Mouse (Mus musculus): Measurements from ENCODE around the gene Stat2. TPM values are rescaled to one million over a fixed set of nuclear protein-coding genes. Genes with fewer than 3 reads are reported as not detected.

The Stat2 gene
- polyA plus RNA-seq, 1 experiment = 34.4 TPM

GRCm38 (mm10) chr10:128232420-128232985 is 37.9 kb upstream of the Stat2 start:
- TF ChIP-seq CTCF (IDR thresholded peaks at IDR 0.05; ENCODE audit: insufficient read depth, low read length) (peak; percentile 59), POLR2A (IDR thresholded peaks at IDR 0.05; ENCODE audit: borderline replicate concordance, extremely low read depth, low read depth, low read length) (no peak)
- no peaks in the 10 kb centered on the region for H3K4me1 ChIP-seq (ENCODE audit: control insufficient read depth, insufficient read depth, low read length)
- peak; percentile 51 for DNase-seq
- peak overlapping the region; percentile 96 for H3K4me3 ChIP-seq (replicated peaks; ENCODE audit: extremely low read depth, low read depth, low read length)
- under 1% methylated on average over 14 of the region's 14 CpGs for WGBS

- TF ChIP-seq POLR2A (IDR thresholded peaks at IDR 0.05; ENCODE audit: borderline replicate concordance, extremely low read depth, low read depth, low read length) = no peak
- no peak for TF ChIP-seq CTCF (IDR thresholded peaks at IDR 0.05; ENCODE audit: insufficient read depth, low read length)
- DNase-seq = no peak
- WGBS = 79% methylated on average over 4 of the region's 4 CpGs
Observed at GRCm38 (mm10) chr10:128236321-128236720, 34.0 kb upstream of the Stat2 start.

GRCm38 (mm10) chr10:128237807-128238480 is 32.4 kb upstream of the Stat2 start:
- no peak for DNase-seq

More at GRCm38 (mm10) chr10:128236321-128236720, 34.0 kb upstream of the Stat2 start:
- no peak overlapping the region for H3K4me3 ChIP-seq (replicated peaks; ENCODE audit: extremely low read depth, low read depth, low read length)
- H3K4me1 ChIP-seq (ENCODE audit: control insufficient read depth, insufficient read depth, low read length) = no peaks in the 10 kb centered on the region

GRCm38 (mm10) chr10:128239140-128239539 is 31.2 kb upstream of the Stat2 start:
- 91% methylated on average over 4 of the region's 4 CpGs for whole genome bisulfite sequencing
- Histone ChIP-seq H3K4me1 (ENCODE audit: control insufficient read depth, insufficient read depth, low read length) (no peaks in the 10 kb centered on the region), H3K4me3 (replicated peaks; ENCODE audit: extremely low read depth, low read depth, low read length) (no peak overlapping the region)
- no peak for DNase-seq
- TF ChIP-seq CTCF (IDR thresholded peaks at IDR 0.05; ENCODE audit: insufficient read depth, low read length) (no peak), POLR2A (IDR thresholded peaks at IDR 0.05; ENCODE audit: borderline replicate concordance, extremely low read depth, low read depth, low read length) (no peak)

More at GRCm38 (mm10) chr10:128237807-128238480, 32.4 kb upstream of the Stat2 start:
- H3K4me1 ChIP-seq (ENCODE audit: control insufficient read depth, insufficient read depth, low read length) = no peaks in the 10 kb centered on the region
- WGBS = 56% methylated on average over 15 of the region's 15 CpGs
- no peak for TF ChIP-seq POLR2A (IDR thresholded peaks at IDR 0.05; ENCODE audit: borderline replicate concordance, extremely low read depth, low read depth, low read length)
- TF ChIP-seq CTCF (IDR thresholded peaks at IDR 0.05; ENCODE audit: insufficient read depth, low read length) = no peak
- no peak overlapping the region for H3K4me3 ChIP-seq (replicated peaks; ENCODE audit: extremely low read depth, low read depth, low read length)

GRCm38 (mm10) chr10:128240131-128240530 is 30.2 kb upstream of the Stat2 start:
- 86% methylated on average over 18 of the region's 18 CpGs for WGBS
- TF ChIP-seq POLR2A (IDR thresholded peaks at IDR 0.05; ENCODE audit: borderline replicate concordance, extremely low read depth, low read depth, low read length) (no peak), CTCF (IDR thresholded peaks at IDR 0.05; ENCODE audit: insufficient read depth, low read length) (no peak)

GRCm38 (mm10) chr10:128243252-128243651 is 27.1 kb upstream of the Stat2 start:
- 73% methylated on average over 8 of the region's 8 CpGs for WGBS

More at GRCm38 (mm10) chr10:128240131-128240530, 30.2 kb upstream of the Stat2 start:
- no peak for DNase-seq
- H3K4me1 ChIP-seq (ENCODE audit: control insufficient read depth, insufficient read depth, low read length) = no peaks in the 10 kb centered on the region
- no peak overlapping the region for H3K4me3 ChIP-seq (replicated peaks; ENCODE audit: extremely low read depth, low read depth, low read length)

GRCm38 (mm10) chr10:128244121-128244520 is 26.2 kb upstream of the Stat2 start:
- 0 out of 2 replicates have a peak, but pooled peaks cover 2% of the 10 kb centered on the region for H3K4me1 ChIP-seq (ENCODE audit: control insufficient read depth, insufficient read depth, low read length)
- WGBS = 91% methylated on average over 15 of the region's 15 CpGs
- no peak overlapping the region for H3K4me3 ChIP-seq (replicated peaks; ENCODE audit: extremely low read depth, low read depth, low read length)
- DNase-seq = no peak
- no peak for TF ChIP-seq POLR2A (IDR thresholded peaks at IDR 0.05; ENCODE audit: borderline replicate concordance, extremely low read depth, low read depth, low read length)
- no peak for TF ChIP-seq CTCF (IDR thresholded peaks at IDR 0.05; ENCODE audit: insufficient read depth, low read length)

More at GRCm38 (mm10) chr10:128243252-128243651, 27.1 kb upstream of the Stat2 start:
- H3K4me1 ChIP-seq (ENCODE audit: control insufficient read depth, insufficient read depth, low read length) = 0 out of 2 replicates have a peak, but pooled peaks cover 2% of the 10 kb centered on the region
- H3K4me3 ChIP-seq (replicated peaks; ENCODE audit: extremely low read depth, low read depth, low read length) = no peak overlapping the region
- TF ChIP-seq POLR2A (IDR thresholded peaks at IDR 0.05; ENCODE audit: borderline replicate concordance, extremely low read depth, low read depth, low read length) (no peak), CTCF (IDR thresholded peaks at IDR 0.05; ENCODE audit: insufficient read depth, low read length) (no peak)
- DNase-seq = no peak

GRCm38 (mm10) chr10:128247020-128247732 is 23.2 kb upstream of the Stat2 start:
- H3K4me3 ChIP-seq (replicated peaks; ENCODE audit: extremely low read depth, low read depth, low read length) = peak overlapping the region; percentile 60
- 54% methylated on average over 17 of the region's 17 CpGs for WGBS
- TF ChIP-seq CTCF (IDR thresholded peaks at IDR 0.05; ENCODE audit: insufficient read depth, low read length) = no peak
- TF ChIP-seq POLR2A (IDR thresholded peaks at IDR 0.05; ENCODE audit: borderline replicate concordance, extremely low read depth, low read depth, low read length) = peak; percentile 34; the same call in 1 of the 2 replicates
- DNase-seq = no peak
- 0 out of 2 replicates have a peak, but pooled peaks cover 2% of the 10 kb centered on the region for H3K4me1 ChIP-seq (ENCODE audit: control insufficient read depth, insufficient read depth, low read length)

GRCm38 (mm10) chr10:128250565-128250964 is 19.8 kb upstream of the Stat2 start:
- no peak overlapping the region for H3K4me3 ChIP-seq (replicated peaks; ENCODE audit: extremely low read depth, low read depth, low read length)

More at GRCm38 (mm10) chr10:128250565-128250964, 19.8 kb upstream of the Stat2 start:
- 94% methylated on average over 13 of the region's 13 CpGs for WGBS
- H3K4me1 ChIP-seq (ENCODE audit: control insufficient read depth, insufficient read depth, low read length) = 0 out of 2 replicates have a peak, but pooled peaks cover 2% of the 10 kb centered on the region
- TF ChIP-seq POLR2A (IDR thresholded peaks at IDR 0.05; ENCODE audit: borderline replicate concordance, extremely low read depth, low read depth, low read length) (no peak), CTCF (IDR thresholded peaks at IDR 0.05; ENCODE audit: insufficient read depth, low read length) (no peak)
- DNase-seq = no peak
